Mouse (Mus musculus): ENCODE measurements at regions not wholly inside any gene's neighbourhood (a gene's known extent, or its start where the extent isn't known, plus 50 kb on each side); places are given as distances from the start of the nearest gene placed in this dataset.
"Not testable (repeated sequence)": the region's sequence is repeated elsewhere in the genome, so short reads cannot be mapped to it uniquely, and the experiment has no call there.

GRCm38 (mm10) chr14:86300811-86301210 is 840.2 kb downstream of the Diaph3 start:
- ATAC-seq: no peak
- WGBS: 61% methylated on average over 1 of the region's 1 CpGs
- Histone ChIP-seq H3K4me2 (replicated peaks; ENCODE audit: low read depth) (no peak overlapping the region), H3K9me3 (ENCODE audit: control insufficient read depth) (no peaks in the 10 kb centered on the region), H3K36me3 (ENCODE audit: control insufficient read depth, insufficient read depth) (no peaks in the 10 kb centered on the region), H3K9ac (ENCODE audit: low read depth, low read length) (no peak overlapping the region), H3K4me3 (ENCODE audit: low read depth, low read length) (no peak overlapping the region), H3K27me3 (replicated peaks; ENCODE audit: control insufficient read depth, insufficient read depth, low read length) (no peaks in the 10 kb centered on the region), H3K27ac (ENCODE audit: low read depth, low read length) (no peak overlapping the region), H3K4me1 (replicated peaks; ENCODE audit: control insufficient read depth, insufficient read depth, low read length) (no peaks in the 10 kb centered on the region)
- TF ChIP-seq CTCF (IDR thresholded peaks at IDR 0.05; ENCODE audit: low read depth): no peak

- Histone ChIP-seq H3K4me1 (replicated peaks; ENCODE audit: control insufficient read depth, insufficient read depth, low read length) (no peaks in the 10 kb centered on the region), H3K36me3 (ENCODE audit: control insufficient read depth, insufficient read depth) (no peaks in the 10 kb centered on the region), H3K9ac (ENCODE audit: low read depth, low read length) (no peak overlapping the region), H3K4me3 (ENCODE audit: low read depth, low read length) (no peak overlapping the region), H3K9me3 (ENCODE audit: control insufficient read depth) (no peaks in the 10 kb centered on the region), H3K4me2 (replicated peaks; ENCODE audit: low read depth) (no peak overlapping the region), H3K27ac (ENCODE audit: low read depth, low read length) (no peak overlapping the region), H3K27me3 (replicated peaks; ENCODE audit: control insufficient read depth, insufficient read depth, low read length) (no peaks in the 10 kb centered on the region)
- TF ChIP-seq CTCF (IDR thresholded peaks at IDR 0.05; ENCODE audit: low read depth): no peak
- WGBS: 53% methylated on average over 2 of the region's 2 CpGs
- ATAC-seq: no peak
Observed at GRCm38 (mm10) chr14:86297991-86298390, 843.0 kb downstream of the Diaph3 start.

- H3K9me3 ChIP-seq (ENCODE audit: control insufficient read depth); H3K27ac ChIP-seq (ENCODE audit: low read depth, low read length); H3K36me3 ChIP-seq (ENCODE audit: control insufficient read depth, insufficient read depth); ATAC-seq; H3K9ac ChIP-seq (ENCODE audit: low read depth, low read length); H3K4me3 ChIP-seq (ENCODE audit: low read depth, low read length); H3K4me1 ChIP-seq (replicated peaks; ENCODE audit: control insufficient read depth, insufficient read depth, low read length); H3K4me2 ChIP-seq (replicated peaks; ENCODE audit: low read depth); H3K27me3 ChIP-seq (replicated peaks; ENCODE audit: control insufficient read depth, insufficient read depth, low read length): not testable (repeated sequence)
- 83% methylated on average over 5 of the region's 5 CpGs for WGBS
Observed at GRCm38 (mm10) chr14:86294606-86295005, 846.4 kb downstream of the Diaph3 start.

GRCm38 (mm10) chr14:86293804-86294203 is 847.2 kb downstream of the Diaph3 start:
- TF ChIP-seq CTCF (IDR thresholded peaks at IDR 0.05; ENCODE audit: low read depth): no peak
- no peak overlapping the region for H3K4me3 ChIP-seq (ENCODE audit: low read depth, low read length)
- no peaks in the 10 kb centered on the region for H3K36me3 ChIP-seq (ENCODE audit: control insufficient read depth, insufficient read depth)
- ATAC-seq: no peak
- no peaks in the 10 kb centered on the region for H3K27me3 ChIP-seq (replicated peaks; ENCODE audit: control insufficient read depth, insufficient read depth, low read length)
- no peak overlapping the region for H3K4me2 ChIP-seq (replicated peaks; ENCODE audit: low read depth)
- no peaks in the 10 kb centered on the region for H3K4me1 ChIP-seq (replicated peaks; ENCODE audit: control insufficient read depth, insufficient read depth, low read length)
- 58% methylated on average over 1 of the region's 1 CpGs for WGBS
- no peak overlapping the region for H3K27ac ChIP-seq (ENCODE audit: low read depth, low read length)
- no peak overlapping the region for H3K9ac ChIP-seq (ENCODE audit: low read depth, low read length)
- H3K9me3 ChIP-seq (ENCODE audit: control insufficient read depth): no peaks in the 10 kb centered on the region

- Histone ChIP-seq H3K4me2 (replicated peaks; ENCODE audit: low read depth) (no peak overlapping the region), H3K9ac (ENCODE audit: low read depth, low read length) (no peak overlapping the region), H3K9me3 (ENCODE audit: control insufficient read depth) (no peaks in the 10 kb centered on the region), H3K27ac (ENCODE audit: low read depth, low read length) (no peak overlapping the region), H3K4me3 (ENCODE audit: low read depth, low read length) (no peak overlapping the region), H3K36me3 (ENCODE audit: control insufficient read depth, insufficient read depth) (no peaks in the 10 kb centered on the region), H3K27me3 (replicated peaks; ENCODE audit: control insufficient read depth, insufficient read depth, low read length) (no peaks in the 10 kb centered on the region), H3K4me1 (replicated peaks; ENCODE audit: control insufficient read depth, insufficient read depth, low read length) (no peaks in the 10 kb centered on the region)
- ATAC-seq: no peak
- no peak for TF ChIP-seq CTCF (IDR thresholded peaks at IDR 0.05; ENCODE audit: low read depth)
- 55% methylated on average over 3 of the region's 3 CpGs for WGBS
Observed at GRCm38 (mm10) chr14:86293371-86293770, 847.7 kb downstream of the Diaph3 start.

GRCm38 (mm10) chr14:86290556-86290955 is 850.5 kb downstream of the Diaph3 start:
- Histone ChIP-seq H3K9me3 (ENCODE audit: control insufficient read depth) (no peaks in the 10 kb centered on the region), H3K27me3 (replicated peaks; ENCODE audit: control insufficient read depth, insufficient read depth, low read length) (no peaks in the 10 kb centered on the region), H3K36me3 (ENCODE audit: control insufficient read depth, insufficient read depth) (no peaks in the 10 kb centered on the region), H3K4me2 (replicated peaks; ENCODE audit: low read depth) (no peak overlapping the region), H3K27ac (ENCODE audit: low read depth, low read length) (no peak overlapping the region), H3K4me3 (ENCODE audit: low read depth, low read length) (no peak overlapping the region), H3K4me1 (replicated peaks; ENCODE audit: control insufficient read depth, insufficient read depth, low read length) (no peaks in the 10 kb centered on the region), H3K9ac (ENCODE audit: low read depth, low read length) (no peak overlapping the region)
- TF ChIP-seq CTCF (IDR thresholded peaks at IDR 0.05; ENCODE audit: low read depth): no peak
- ATAC-seq: no peak
- 90% methylated on average over 3 of the region's 3 CpGs for WGBS

- Histone ChIP-seq H3K4me2 (replicated peaks; ENCODE audit: low read depth) (no peak overlapping the region), H3K4me1 (replicated peaks; ENCODE audit: control insufficient read depth, insufficient read depth, low read length) (no peaks in the 10 kb centered on the region), H3K9ac (ENCODE audit: low read depth, low read length) (no peak overlapping the region), H3K36me3 (ENCODE audit: control insufficient read depth, insufficient read depth) (no peaks in the 10 kb centered on the region), H3K27ac (ENCODE audit: low read depth, low read length) (no peak overlapping the region), H3K4me3 (ENCODE audit: low read depth, low read length) (no peak overlapping the region), H3K9me3 (ENCODE audit: control insufficient read depth) (no peaks in the 10 kb centered on the region), H3K27me3 (replicated peaks; ENCODE audit: control insufficient read depth, insufficient read depth, low read length) (no peaks in the 10 kb centered on the region)
- WGBS: 50% methylated on average over 8 of the region's 8 CpGs
- ATAC-seq: no peak
- TF ChIP-seq CTCF (IDR thresholded peaks at IDR 0.05; ENCODE audit: low read depth): no peak
Observed at GRCm38 (mm10) chr14:86261640-86262230, 879.3 kb downstream of the Diaph3 start.
